In genomic region chr19:56291898-56292297, GRCm38 (mm10) we compare ENCODE assay signal across 11 mouse cellular contexts. TPM values are rescaled to one million over a fixed set of nuclear protein-coding genes. Genes with fewer than 3 reads are reported as not detected.
A peak's percentile ranks its signal among the peaks of the same experiment; 100 is the strongest.
DNase-seq lines count a peak whose midpoint lies in the region; ATAC-seq and TF ChIP-seq lines count a peak whose summit lies in the region.
"Had no signal": no experiment of that assay in that cellular context is flagged by ENCODE, and none has a peak within 500 bp of the region (broad histone marks: within the 10 kb centered on the region; RNA-seq: fewer than 3 reads in every experiment).

No protein-coding gene starts in this region.

- no peak overlapping the region for H3K4me2 ChIP-seq in embryonic facial prominence, embryonic 13.5 days

- WGBS in embryonic facial prominence, embryonic 13.5 days, result 31% methylated on average over 6 of the region's 6 CpGs
- WGBS in embryonic facial prominence, embryonic 10.5 days, result 86% methylated on average over 6 of the region's 6 CpGs
- 31% methylated on average over 6 of the region's 6 CpGs for WGBS in kidney, adult 2 months

- peaks cover 17% of the 10 kb centered on the region; the same call in 1 of the 2 replicates for H3K27me3 ChIP-seq in embryonic facial prominence, embryonic 13.5 days
- H3K27me3 ChIP-seq in embryonic facial prominence, embryonic 10.5 days (replicated peaks; ENCODE audit: low read depth, poor library complexity, severe bottlenecking), result peaks cover 6% of the 10 kb centered on the region
- H3K27me3 ChIP-seq in kidney, adult 2 months (replicated peaks; ENCODE audit: control insufficient read depth, insufficient read depth, low read length), result no peaks in the 10 kb centered on the region

- H3K4me3 ChIP-seq in embryonic facial prominence, embryonic 13.5 days, result no peak overlapping the region
- no peak overlapping the region for H3K4me3 ChIP-seq in embryonic facial prominence, embryonic 10.5 days
- no peak overlapping the region for H3K4me3 ChIP-seq in kidney, adult 2 months (ENCODE audit: insufficient read depth, low read depth, low read length)
- H3K4me3 ChIP-seq: heart, adult 2 months had no signal

- ATAC-seq in embryonic facial prominence, embryonic 13.5 days (ENCODE audit: insufficient number of reproducible peaks, insufficient read depth, low FRiP score, low TSS enrichment, low read depth), result no peak; the same call in 1 of the 2 replicates

- peak overlapping the region; percentile 62 for H3K27ac ChIP-seq in embryonic facial prominence, embryonic 13.5 days
- H3K27ac ChIP-seq in embryonic facial prominence, embryonic 10.5 days (replicated peaks), result no peak overlapping the region
- H3K27ac ChIP-seq in kidney, adult 2 months (ENCODE audit: insufficient read depth, low read depth, low read length), result no peak overlapping the region
- H3K27ac ChIP-seq: heart, adult 2 months; liver, embryonic 14.5 days had no signal

- no peaks in the 10 kb centered on the region for H3K9me3 ChIP-seq in embryonic facial prominence, embryonic 13.5 days
- H3K9me3 ChIP-seq in embryonic facial prominence, embryonic 10.5 days, result no peaks in the 10 kb centered on the region

- TF ChIP-seq CTCF in kidney, adult 2 months (conservative IDR thresholded peaks at IDR 0.05; ENCODE audit: insufficient read depth, insufficient read length, low read depth, low read length), result no peak

- no peak for TF ChIP-seq POLR2A in kidney, adult 2 months (IDR thresholded peaks at IDR 0.05; ENCODE audit: low read depth, low read length)

- H3K4me1 ChIP-seq in embryonic facial prominence, embryonic 13.5 days, result peaks cover 49% of the 10 kb centered on the region
- peaks cover 8% of the 10 kb centered on the region; the same call in 1 of the 2 replicates for H3K4me1 ChIP-seq in embryonic facial prominence, embryonic 10.5 days
- H3K4me1 ChIP-seq in kidney, adult 2 months (ENCODE audit: control insufficient read depth, insufficient read depth, low read length), result peaks cover 7% of the 10 kb centered on the region; the same call in 1 of the 2 replicates

- no peak for DNase-seq in embryonic facial prominence, embryonic 10.5 days (ENCODE audit: low spot score)
- peak; percentile 44 for DNase-seq in kidney, adult 2 months
- DNase-seq in kidney, adult 9 months, result no peak
- DNase-seq in lung, postnatal 10 days, result peak; percentile 67
- no peak for DNase-seq in lung, adult 18-20 months
- peak; percentile 49 to 63 for DNase-seq in kidney, postnatal 4 days
- no peak for DNase-seq in MN1 (ENCODE audit: low spot score)

- H3K9ac ChIP-seq in embryonic facial prominence, embryonic 13.5 days, result no peak overlapping the region
- H3K9ac ChIP-seq: liver, embryonic 14.5 days had no signal

- no peaks in the 10 kb centered on the region for H3K36me3 ChIP-seq in embryonic facial prominence, embryonic 13.5 days
- H3K36me3 ChIP-seq in embryonic facial prominence, embryonic 10.5 days (replicated peaks), result no peaks in the 10 kb centered on the region
- H3K36me3 ChIP-seq in kidney, adult 2 months (ENCODE audit: control insufficient read depth, insufficient read depth, low read length), result no peaks in the 10 kb centered on the region

RNA-seq across cellular contexts. Expression of gene Habp2, which starts 5.0 kb away (rescaled TPM):
- 0.74 TPM in 1 of 2 replicates, not detected in the other for polyA plus RNA-seq in embryonic facial prominence, embryonic 13.5 days (2015; fragmentation: Nextera tagmentation; extraction: Ambion mirVana)
- polyA plus RNA-seq in embryonic facial prominence, embryonic 10.5 days (2016; fragmentation: Nextera tagmentation; extraction: Ambion mirVana), result not detected in 2 replicates
- 303 and 362 TPM in 2 replicates for polyA plus RNA-seq in kidney, adult 2 months (2012; rRNA removed)
- polyA plus RNA-seq: heart, adult 2 months; testis, adult 2 months had no signal

Comparison
In these comparisons a context has a peak if more than half of its experiments do, and no peak if none do; other contexts are left out.
1. DNase-seq: peak in kidney, adult 2 months (single experiment), lung, postnatal 10 days (single experiment) and kidney, postnatal 4 days (2 of 2); none in embryonic facial prominence, embryonic 10.5 days (single experiment), kidney, adult 9 months (single experiment), lung, adult 18-20 months (0 of 2) and MN1 (single experiment).
2. RNA of gene Habp2, which starts 5.0 kb away (polyA plus RNA-seq): 303 to 362 TPM in kidney, adult 2 months; 0.74 TPM in embryonic facial prominence, embryonic 13.5 days and not detected in embryonic facial prominence, embryonic 10.5 days; every median in the first group is over 100 times any median in the second.